Mouse (Mus musculus): ENCODE measurements at regions not wholly inside any gene's neighbourhood (a gene's known extent, or its start where the extent isn't known, plus 50 kb on each side); places are given as distances from the start of the nearest gene placed in this dataset.

- Histone ChIP-seq H3K36me3 (ENCODE audit: control insufficient read depth, insufficient read depth, low read length) (no peaks in the 10 kb centered on the region), H3K9me3 (ENCODE audit: control insufficient read depth, low read length) (no peaks in the 10 kb centered on the region), H3K27ac (ENCODE audit: low read depth, low read length) (no peak overlapping the region), H3K4me3 (ENCODE audit: low read depth, low read length) (no peak overlapping the region), H3K4me2 (ENCODE audit: low read depth) (no peak overlapping the region), H3K27me3 (ENCODE audit: control insufficient read depth, insufficient read depth, low read length) (no peaks in the 10 kb centered on the region), H3K4me1 (ENCODE audit: control insufficient read depth, insufficient read depth, low read length) (peaks cover 22% of the 10 kb centered on the region), H3K9ac (ENCODE audit: low read length) (no peak overlapping the region)
- ATAC-seq (ENCODE audit: insufficient read depth, low FRiP score, low TSS enrichment) (no peak), DNase-seq (ENCODE audit: low spot score) (no peak)
- WGBS = 41% methylated on average over 6 of the region's 6 CpGs
These were observed 196.9 kb downstream of the Sox9 start for GRCm38 (mm10) chr11:112978884-112979283.

DNA sequence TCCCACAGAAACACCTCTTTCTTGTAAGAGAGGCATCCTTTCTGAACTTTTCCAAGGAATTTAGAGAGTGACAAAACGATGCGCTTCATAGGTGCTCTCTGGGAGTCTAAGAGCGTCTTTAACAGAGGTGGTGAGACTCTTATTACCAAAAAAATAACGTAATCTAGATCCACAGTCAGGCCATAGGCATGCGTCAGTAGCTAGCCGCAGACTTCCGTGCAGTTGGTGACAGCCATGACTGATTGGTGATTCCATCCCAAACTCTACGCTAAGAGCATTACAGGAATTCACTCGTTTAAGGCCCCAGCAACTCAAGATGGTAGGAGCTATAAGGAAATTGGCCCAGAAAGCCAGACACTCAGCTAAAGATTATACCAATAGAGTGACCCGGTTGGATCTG is 197.4 kb downstream of the Sox9 start:
- H3K4me2 ChIP-seq (ENCODE audit: low read depth) = no peak overlapping the region
- no peaks in the 10 kb centered on the region for H3K36me3 ChIP-seq (ENCODE audit: control insufficient read depth, insufficient read depth, low read length)
- no peak overlapping the region for H3K27ac ChIP-seq (ENCODE audit: low read depth, low read length)
- DNase-seq (ENCODE audit: low spot score) = no peak
- no peaks in the 10 kb centered on the region for H3K27me3 ChIP-seq (ENCODE audit: control insufficient read depth, insufficient read depth, low read length)
- peaks cover 22% of the 10 kb centered on the region for H3K4me1 ChIP-seq (ENCODE audit: control insufficient read depth, insufficient read depth, low read length)
- no peaks in the 10 kb centered on the region for H3K9me3 ChIP-seq (ENCODE audit: control insufficient read depth, low read length)
- H3K4me3 ChIP-seq (ENCODE audit: low read depth, low read length) = no peak overlapping the region
- H3K9ac ChIP-seq (ENCODE audit: low read length) = no peak overlapping the region
- no peak for ATAC-seq (ENCODE audit: insufficient read depth, low FRiP score, low TSS enrichment)
- 73% methylated on average over 10 of the region's 10 CpGs for WGBS

GRCm38 (mm10) chr11:112982165-112982801 is 200.3 kb downstream of the Sox9 start:
- WGBS = 22% methylated on average over 11 of the region's 11 CpGs
- Histone ChIP-seq H3K4me3 (ENCODE audit: low read depth, low read length) (no peak overlapping the region), H3K27ac (ENCODE audit: low read depth, low read length) (peak overlapping the region; percentile 63), H3K9me3 (ENCODE audit: control insufficient read depth, low read length) (no peaks in the 10 kb centered on the region), H3K4me1 (ENCODE audit: control insufficient read depth, insufficient read depth, low read length) (peaks cover 15% of the 10 kb centered on the region), H3K9ac (ENCODE audit: low read length) (no peak overlapping the region), H3K36me3 (ENCODE audit: control insufficient read depth, insufficient read depth, low read length) (no peaks in the 10 kb centered on the region), H3K27me3 (ENCODE audit: control insufficient read depth, insufficient read depth, low read length) (no peaks in the 10 kb centered on the region), H3K4me2 (ENCODE audit: low read depth) (0 out of 2 replicates have a peak overlapping the region, but pooled peaks have one; percentile 2)
- ATAC-seq (ENCODE audit: insufficient read depth, low FRiP score, low TSS enrichment) = peak; percentile 94
- peak; percentile 82 for DNase-seq (ENCODE audit: low spot score)

GRCm38 (mm10) chr11:112982802-112983591 is 201.0 kb downstream of the Sox9 start:
- no peaks in the 10 kb centered on the region for H3K27me3 ChIP-seq (ENCODE audit: control insufficient read depth, insufficient read depth, low read length)
- H3K4me1 ChIP-seq (ENCODE audit: control insufficient read depth, insufficient read depth, low read length) = peaks cover 9% of the 10 kb centered on the region
- peak overlapping the region; percentile 77 for H3K27ac ChIP-seq (ENCODE audit: low read depth, low read length)
- ATAC-seq (ENCODE audit: insufficient read depth, low FRiP score, low TSS enrichment) = peak; percentile 52
- H3K4me3 ChIP-seq (ENCODE audit: low read depth, low read length) = no peak overlapping the region
- no peaks in the 10 kb centered on the region for H3K9me3 ChIP-seq (ENCODE audit: control insufficient read depth, low read length)
- peak; percentile 41 for DNase-seq (ENCODE audit: low spot score)
- H3K9ac ChIP-seq (ENCODE audit: low read length) = peak overlapping the region; percentile 10; the same call in 1 of the 2 replicates
- no peak overlapping the region for H3K4me2 ChIP-seq (ENCODE audit: low read depth)
- 47% methylated on average over 9 of the region's 9 CpGs for WGBS
- H3K36me3 ChIP-seq (ENCODE audit: control insufficient read depth, insufficient read depth, low read length) = no peaks in the 10 kb centered on the region

DNA sequence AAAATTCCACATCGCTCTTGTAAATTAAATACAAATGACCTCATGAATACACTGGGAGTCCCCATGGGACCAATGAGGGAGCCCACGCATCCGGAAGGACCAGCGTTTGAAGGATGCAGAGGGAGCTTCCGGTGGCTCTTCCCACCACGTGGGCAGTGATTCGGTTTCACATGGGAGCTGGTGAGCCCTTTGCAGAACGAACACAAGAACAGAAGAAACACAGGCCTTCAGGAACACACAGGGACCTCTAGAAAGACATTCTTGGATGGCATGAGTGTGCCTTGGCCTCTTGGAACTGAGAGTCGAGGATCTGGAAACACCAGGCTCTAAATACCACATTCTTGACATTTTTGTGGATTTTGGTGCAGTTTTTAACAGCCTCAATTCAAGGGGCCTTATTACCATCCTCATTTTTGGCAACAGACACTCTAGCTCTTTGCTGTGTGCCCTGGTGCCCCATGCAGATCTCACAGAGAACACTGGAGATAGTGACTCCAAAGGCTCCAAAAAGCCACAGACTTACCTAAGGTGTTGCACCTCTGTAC is 204.1 kb downstream of the Sox9 start:
- DNase-seq (ENCODE audit: low spot score) (no peak), ATAC-seq (ENCODE audit: insufficient read depth, low FRiP score, low TSS enrichment) (no peak)
- H3K27me3 ChIP-seq (ENCODE audit: control insufficient read depth, insufficient read depth, low read length) = no peaks in the 10 kb centered on the region
- H3K36me3 ChIP-seq (ENCODE audit: control insufficient read depth, insufficient read depth, low read length) = no peaks in the 10 kb centered on the region
- no peak overlapping the region for H3K27ac ChIP-seq (ENCODE audit: low read depth, low read length)
- H3K9me3 ChIP-seq (ENCODE audit: control insufficient read depth, low read length) = no peaks in the 10 kb centered on the region
- peaks cover 19% of the 10 kb centered on the region for H3K4me1 ChIP-seq (ENCODE audit: control insufficient read depth, insufficient read depth, low read length)
- 85% methylated on average over 9 of the region's 9 CpGs for WGBS
- H3K4me3 ChIP-seq (ENCODE audit: low read depth, low read length) = no peak overlapping the region
- no peak overlapping the region for H3K9ac ChIP-seq (ENCODE audit: low read length)
- H3K4me2 ChIP-seq (ENCODE audit: low read depth) = no peak overlapping the region

GRCm38 (mm10) chr11:112987782-112988181 is 205.8 kb downstream of the Sox9 start:
- ATAC-seq (ENCODE audit: insufficient read depth, low FRiP score, low TSS enrichment) = no peak
- Histone ChIP-seq H3K27ac (ENCODE audit: low read depth, low read length) (no peak overlapping the region), H3K36me3 (ENCODE audit: control insufficient read depth, insufficient read depth, low read length) (no peaks in the 10 kb centered on the region), H3K9ac (ENCODE audit: low read length) (no peak overlapping the region; the same call in 1 of the 2 replicates), H3K4me1 (ENCODE audit: control insufficient read depth, insufficient read depth, low read length) (peaks cover 26% of the 10 kb centered on the region), H3K27me3 (ENCODE audit: control insufficient read depth, insufficient read depth, low read length) (no peaks in the 10 kb centered on the region), H3K4me3 (ENCODE audit: low read depth, low read length) (no peak overlapping the region), H3K4me2 (ENCODE audit: low read depth) (no peak overlapping the region), H3K9me3 (ENCODE audit: control insufficient read depth, low read length) (no peaks in the 10 kb centered on the region)
- DNase-seq (ENCODE audit: low spot score) = no peak
- WGBS = 73% methylated on average over 7 of the region's 7 CpGs

DNA sequence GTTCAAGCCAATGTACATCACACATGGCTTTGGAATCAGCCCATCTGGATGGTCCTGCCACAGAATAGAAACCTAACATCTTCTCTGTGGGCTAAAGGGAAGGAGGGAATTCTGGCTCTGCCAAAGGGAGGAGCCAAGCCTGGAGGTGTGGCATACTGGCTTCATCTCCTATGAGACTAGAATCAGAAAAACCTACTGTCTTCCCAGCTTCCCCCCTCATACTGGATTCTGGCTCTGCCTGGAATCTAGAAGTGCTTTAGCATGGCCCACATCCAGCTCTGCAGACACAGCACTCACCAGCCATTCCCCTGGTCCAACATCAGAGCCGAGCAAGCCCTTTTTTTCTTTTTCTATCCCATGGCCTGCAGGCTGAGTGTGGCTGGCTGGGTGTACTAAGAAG is 206.9 kb downstream of the Sox9 start:
- H3K27me3 ChIP-seq (ENCODE audit: control insufficient read depth, insufficient read depth, low read length) = no peaks in the 10 kb centered on the region
- no peaks in the 10 kb centered on the region for H3K9me3 ChIP-seq (ENCODE audit: control insufficient read depth, low read length)
- no peak overlapping the region for H3K4me3 ChIP-seq (ENCODE audit: low read depth, low read length)
- no peak for DNase-seq (ENCODE audit: low spot score)
- no peak overlapping the region for H3K27ac ChIP-seq (ENCODE audit: low read depth, low read length)
- no peak for ATAC-seq (ENCODE audit: insufficient read depth, low FRiP score, low TSS enrichment)
- H3K36me3 ChIP-seq (ENCODE audit: control insufficient read depth, insufficient read depth, low read length) = no peaks in the 10 kb centered on the region
- no peak overlapping the region for H3K4me2 ChIP-seq (ENCODE audit: low read depth)
- 70% methylated on average over 1 of the region's 1 CpGs for WGBS
- H3K4me1 ChIP-seq (ENCODE audit: control insufficient read depth, insufficient read depth, low read length) = peaks cover 20% of the 10 kb centered on the region; the same call in 1 of the 2 replicates
- H3K9ac ChIP-seq (ENCODE audit: low read length) = no peak overlapping the region

DNA sequence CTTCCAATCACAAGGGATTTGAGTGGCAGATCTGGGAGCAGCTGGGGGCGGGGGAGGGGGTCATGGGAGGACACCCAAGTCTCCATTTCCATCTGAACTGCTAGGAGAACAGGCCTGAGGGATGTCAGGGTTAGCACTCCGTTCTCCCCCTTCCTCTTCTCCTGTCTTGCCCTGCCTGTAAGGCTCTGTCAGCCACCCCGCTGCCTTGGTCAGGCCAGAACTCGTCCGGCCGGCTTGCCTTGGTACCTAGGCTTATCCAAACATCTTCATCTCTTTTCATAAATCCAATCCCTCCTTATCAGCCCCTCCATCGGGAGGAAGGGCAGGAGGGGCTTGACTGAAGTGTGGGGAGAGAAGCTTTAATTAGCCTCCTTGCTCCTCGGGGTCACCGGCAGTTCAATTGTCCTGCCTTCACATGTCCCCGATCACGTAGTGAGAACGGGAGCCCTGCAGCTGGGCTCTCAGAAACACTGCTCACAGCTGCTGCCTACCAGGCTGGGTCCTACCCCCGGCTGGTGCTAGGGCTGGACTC is 208.0 kb downstream of the Sox9 start:
- DNase-seq (ENCODE audit: low spot score) = peak; percentile 56
- H3K27ac ChIP-seq (ENCODE audit: low read depth, low read length) = no peak overlapping the region
- H3K36me3 ChIP-seq (ENCODE audit: control insufficient read depth, insufficient read depth, low read length) = no peaks in the 10 kb centered on the region
- H3K9ac ChIP-seq (ENCODE audit: low read length) = no peak overlapping the region
- H3K27me3 ChIP-seq (ENCODE audit: control insufficient read depth, insufficient read depth, low read length) = no peaks in the 10 kb centered on the region
- no peak overlapping the region for H3K4me3 ChIP-seq (ENCODE audit: low read depth, low read length)
- peaks cover 20% of the 10 kb centered on the region; the same call in 1 of the 2 replicates for H3K4me1 ChIP-seq (ENCODE audit: control insufficient read depth, insufficient read depth, low read length)
- H3K4me2 ChIP-seq (ENCODE audit: low read depth) = no peak overlapping the region
- no peaks in the 10 kb centered on the region for H3K9me3 ChIP-seq (ENCODE audit: control insufficient read depth, low read length)
- peak; percentile 63 for ATAC-seq (ENCODE audit: insufficient read depth, low FRiP score, low TSS enrichment)
- WGBS = 26% methylated on average over 13 of the region's 13 CpGs
